Mouse (Mus musculus) MEL (cell line): ENCODE data around the gene Bach2. TPM values are rescaled to one million over a fixed set of nuclear protein-coding genes. Genes with fewer than 3 reads are reported as not detected.

ENCODE experiments used
- DNase-seq: peaks from one replicate; pipeline ENCODE4 v3.0.0; 2011; ENCODE audit warnings: low read depth, low spot score
- H3K27ac ChIP-seq: 2 replicates; pipeline ENCODE4 v1.5.1; 2012; ENCODE audit warnings: low read depth, mild to moderate bottlenecking, control low read depth, low read length, moderate library complexity; ENCODE audit not compliant: control insufficient read depth
- H3K27me3 ChIP-seq, 2 experiments: fragments of 150-350 bp in 1 of 2; sonication (generic) in 1 of 2; 2 replicates each; pipeline ENCODE4 v1.6.1; 2012; ENCODE audit warnings: low read length in 2 of 2, mild to moderate bottlenecking in 2 of 2, improper control_type of control experiment in 1 of 2, moderate library complexity in 1 of 2; ENCODE audit not compliant: insufficient read depth in 2 of 2, control insufficient read depth in 1 of 2
- H3K36me3 ChIP-seq, 2 experiments: 2 replicates each; pipeline ENCODE4 v1.6.1; 2012 to 2014; ENCODE audit warnings: low read length in 2 of 2, improper control_type of control experiment in 1 of 2, inconsistent platforms in 1 of 2, mild to moderate bottlenecking in 1 of 2; ENCODE audit not compliant: insufficient read depth in 2 of 2, control insufficient read depth in 1 of 2
- H3K4me1 ChIP-seq, 2 experiments: fragments of 150-350 bp in 1 of 2; sonication (generic) in 1 of 2; 2 replicates each; pipeline ENCODE4 v1.6.1; 2012; ENCODE audit warnings: low read length in 2 of 2, improper control_type of control experiment in 1 of 2, mild to moderate bottlenecking in 1 of 2; ENCODE audit not compliant: insufficient read depth in 2 of 2, control insufficient read depth in 1 of 2
- H3K4me3 ChIP-seq, 2 experiments: fragments of 150-350 bp in 1 of 2; sonication (generic) in 1 of 2; 2 replicates each; pipeline ENCODE4 v1.5.1; 2012; ENCODE audit warnings: low read depth in 2 of 2, low read length in 2 of 2, mild to moderate bottlenecking in 2 of 2, moderate library complexity in 2 of 2, control low read depth in 1 of 2, improper control_type of control experiment in 1 of 2; ENCODE audit not compliant: control insufficient read depth in 1 of 2, insufficient read depth in 1 of 2
- H3K79me2 ChIP-seq: 2 replicates; pipeline ENCODE4 v1.6.1; 2012; ENCODE audit warnings: mild to moderate bottlenecking, low read length, moderate library complexity; ENCODE audit not compliant: control insufficient read depth, poor library complexity, insufficient read depth
- H3K9ac ChIP-seq: 2 replicates; pipeline ENCODE4 v1.6.1; 2012; ENCODE audit warnings: low read depth, mild to moderate bottlenecking, control low read depth, low read length, moderate library complexity; ENCODE audit not compliant: control insufficient read depth, poor library complexity, severe bottlenecking
- H3K9me3 ChIP-seq: fragments of 150-350 bp; sonication (generic); replicated peaks from 2 replicates; pipeline ENCODE4 v1.6.1; 2012; ENCODE audit warnings: mild to moderate bottlenecking, low read length, improper control_type of control experiment, moderate library complexity; ENCODE audit not compliant: insufficient read depth
- CHD1 ChIP-seq: IDR thresholded peaks from 2 replicates; pipeline ENCODE4 v1.6.1; 2012; ENCODE audit warnings: low read depth, mild to moderate bottlenecking, inconsistent platforms, low read length, improper control_type of control experiment
- CHD2 ChIP-seq: IDR thresholded peaks from 2 replicates; pipeline ENCODE4 v1.6.1; 2011; ENCODE audit warnings: low read length, improper control_type of control experiment
- E2F4 ChIP-seq: IDR thresholded peaks from 2 replicates; pipeline ENCODE4 v1.6.1; 2011; ENCODE audit warnings: low read depth, low read length, improper control_type of control experiment, borderline replicate concordance
- ELF1 ChIP-seq: IDR thresholded peaks from 2 replicates; pipeline ENCODE4 v1.6.1; 2014; ENCODE audit warnings: low read depth, mild to moderate bottlenecking, inconsistent platforms, low read length, improper control_type of control experiment, moderate library complexity
- EP300 ChIP-seq, 2 experiments: IDR thresholded peaks; 2 replicates each; pipeline ENCODE4 v1.6.1; 2011; ENCODE audit warnings: improper control_type of control experiment in 2 of 2, low read length in 2 of 2, low read depth in 1 of 2, mild to moderate bottlenecking in 1 of 2
- GATA1 ChIP-seq: IDR thresholded peaks from 2 replicates; pipeline ENCODE4 v1.6.1; 2011; ENCODE audit warnings: low read depth, low read length, improper control_type of control experiment
- KAT2A ChIP-seq: conservative IDR thresholded peaks from 2 replicates; pipeline ENCODE4 v1.6.1; 2012; ENCODE audit warnings: low read depth, low read length, improper control_type of control experiment, inconsistent platforms
- MAX ChIP-seq: IDR thresholded peaks from 2 replicates; pipeline ENCODE4 v1.6.1; 2011; ENCODE audit warnings: low read length, improper control_type of control experiment
- MAZ ChIP-seq: IDR thresholded peaks from 2 replicates; pipeline ENCODE4 v1.6.1; 2012; ENCODE audit warnings: low read depth, mild to moderate bottlenecking, inconsistent platforms, low read length, improper control_type of control experiment
- MEF2A ChIP-seq: IDR thresholded peaks from 2 replicates; pipeline ENCODE4 v1.6.1; 2014; ENCODE audit warnings: low read depth, mild to moderate bottlenecking, inconsistent platforms, low read length, improper control_type of control experiment; ENCODE audit not compliant: poor library complexity, insufficient replicate concordance, severe bottlenecking; ENCODE audit errors: extremely low read depth
- MXI1 ChIP-seq: IDR thresholded peaks from 2 replicates; pipeline ENCODE4 v1.6.1; 2011; ENCODE audit warnings: mild to moderate bottlenecking, low read depth, low read length, improper control_type of control experiment
- MYB ChIP-seq: IDR thresholded peaks from 2 replicates; pipeline ENCODE4 v1.6.1; 2011; ENCODE audit warnings: mild to moderate bottlenecking, low read depth, low read length, improper control_type of control experiment
- MYC ChIP-seq: IDR thresholded peaks from 2 replicates; pipeline ENCODE4 v1.6.1; 2011; ENCODE audit warnings: low read depth, mild to moderate bottlenecking, low read length, improper control_type of control experiment, moderate library complexity
- NRF1 ChIP-seq: IDR thresholded peaks from 2 replicates; pipeline ENCODE4 v1.6.1; 2014; ENCODE audit warnings: low read depth, mild to moderate bottlenecking, inconsistent platforms, low read length, improper control_type of control experiment, moderate library complexity; ENCODE audit not compliant: poor library complexity, insufficient read depth, severe bottlenecking
- POLR2AphosphoS2 ChIP-seq: IDR thresholded peaks from 2 replicates; pipeline ENCODE4 v1.6.1; 2011; ENCODE audit warnings: low read length, improper control_type of control experiment
- POLR2AphosphoS5 ChIP-seq: IDR thresholded peaks from 2 replicates; pipeline ENCODE4 v1.6.1; 2012; ENCODE audit warnings: low read depth, borderline replicate concordance, mild to moderate bottlenecking, inconsistent platforms, low read length, moderate library complexity, mixed read lengths
- RAD21 ChIP-seq: IDR thresholded peaks from 2 replicates; pipeline ENCODE4 v1.6.1; 2011; ENCODE audit warnings: mild to moderate bottlenecking, low read depth, low read length, improper control_type of control experiment
- SIN3A ChIP-seq: IDR thresholded peaks from 2 replicates; pipeline ENCODE4 v1.6.1; 2012; ENCODE audit warnings: low read length, improper control_type of control experiment, inconsistent platforms
- TAL1 ChIP-seq: IDR thresholded peaks from 2 replicates; pipeline ENCODE4 v1.6.1; 2012; ENCODE audit warnings: mild to moderate bottlenecking, inconsistent platforms, low read length, moderate library complexity, mixed read lengths
- TCF12 ChIP-seq: IDR thresholded peaks from 2 replicates; pipeline ENCODE4 v1.6.1; 2014; ENCODE audit warnings: low read depth, mild to moderate bottlenecking, inconsistent platforms, low read length, improper control_type of control experiment, moderate library complexity
- USF1 ChIP-seq: IDR thresholded peaks from 2 replicates; pipeline ENCODE4 v1.6.1; 2014; ENCODE audit warnings: low read depth, mild to moderate bottlenecking, inconsistent platforms, low read length, improper control_type of control experiment, moderate library complexity
- ZC3H11A ChIP-seq: IDR thresholded peaks from 2 replicates; pipeline ENCODE4 v1.6.1; 2012; ENCODE audit warnings: low read depth, mild to moderate bottlenecking, inconsistent platforms, low read length, improper control_type of control experiment
- ZMIZ1 ChIP-seq: IDR thresholded peaks from 2 replicates; pipeline ENCODE4 v1.6.1; 2012; ENCODE audit warnings: low read depth, mild to moderate bottlenecking, inconsistent platforms, low read length, improper control_type of control experiment, moderate library complexity
- ZNF384 ChIP-seq: IDR thresholded peaks from 2 replicates; pipeline ENCODE4 v1.6.1; 2012; ENCODE audit warnings: low read depth, mild to moderate bottlenecking, inconsistent platforms, low read length, improper control_type of control experiment
- polyA plus RNA-seq, 2 experiments: library from polyadenylated mRNA; stranded (reverse) in 1 of 2; unstranded in 1 of 2; fragments of >175 nt in 1 of 2; fragments of >200 nt in 1 of 2; gene quantifications; 2 replicates each; pipeline versions ENCODE4 v1.2.1 to v1.2.4; 2012; ENCODE audit warnings: low replicate concordance in 2 of 2, low read depth in 1 of 2; ENCODE audit not compliant: insufficient read length in 2 of 2, insufficient read depth in 1 of 2, missing spikeins in 1 of 2
- total RNA-seq: library from RNA; depleted of rRNA; stranded (reverse); fragments of 300-350 nt; gene quantifications from 2 replicates; pipeline ENCODE4 v1.2.3, GENCODE M21; 2012

The Bach2 gene
- total and polyA plus RNA-seq, 3 experiments = 0.04 TPM; not detected in 2

- no peaks in the 10 kb centered on the region for H3K36me3 ChIP-seq
- H3K4me1 ChIP-seq = no peaks in the 10 kb centered on the region
These were observed 225.9 kb downstream of the Bach2 start for GRCm38 (mm10) chr4:32464540-32464939.

GRCm38 (mm10) chr4:32466031-32466430 lies 227.4 kb downstream of the Bach2 start:
- DNase-seq = no peak
- Histone ChIP-seq H3K36me3 (no peaks in the 10 kb centered on the region), H3K4me3 (no peak overlapping the region), H3K27ac (no peak overlapping the region), H3K79me2 (no peaks in the 10 kb centered on the region), H3K27me3 (peaks cover 0 to 6% of the 10 kb centered on the region in 2 experiments; a peak in 2 of 4 replicates), H3K9ac (no peak overlapping the region), H3K9me3 (no peaks in the 10 kb centered on the region), H3K4me1 (no peaks in the 10 kb centered on the region)
- TF ChIP-seq KAT2A = no peak
- TF ChIP-seq ZNF384 = no peak
- TF ChIP-seq ZMIZ1 = no peak
- no peak for TF ChIP-seq USF1
- no peak for TF ChIP-seq MXI1
- TF ChIP-seq EP300 (IDR thresholded peaks at IDR 0.05; ENCODE audit: low read depth in 1 of 2, low read length in 2 of 2) = no peak
- TF ChIP-seq GATA1 = no peak
- TF ChIP-seq CHD2 = no peak
- no peak for TF ChIP-seq MAX
- TF ChIP-seq ZC3H11A = no peak

More at GRCm38 (mm10) chr4:32464540-32464939, 225.9 kb downstream of the Bach2 start:
- TF ChIP-seq CHD2 (no peak), TCF12 (no peak), ELF1 (no peak), E2F4 (no peak), KAT2A (no peak), RAD21 (no peak), TAL1 (no peak), SIN3A (no peak), CHD1 (no peak), MYC (no peak), POLR2AphosphoS5 (no peak), USF1 (no peak), MYB (no peak), MAZ (no peak), MAX (no peak), MEF2A (no peak), NRF1 (no peak), POLR2AphosphoS2 (no peak), ZC3H11A (no peak)
- TF ChIP-seq, all 39 proteins: peak for 0
- no peaks in the 10 kb centered on the region for H3K79me2 ChIP-seq
- H3K4me3 ChIP-seq = no peak overlapping the region
- H3K9ac ChIP-seq = no peak overlapping the region
- no peak overlapping the region for H3K27ac ChIP-seq
- DNase-seq = no peak
- H3K9me3 ChIP-seq = no peaks in the 10 kb centered on the region
- peaks cover 0 to 5% of the 10 kb centered on the region in 2 experiments; a peak in 2 of 4 replicates for H3K27me3 ChIP-seq
